Mouse (Mus musculus) frontal cortex, postnatal 10 days (tissue): Measurements from ENCODE around the gene Fcrl5.
"Not testable (repeated sequence)": the region's sequence is repeated elsewhere in the genome, so short reads cannot be mapped to it uniquely, and the experiment has no call there.

Experiments
- DNase-seq, 2 experiments: peaks; one replicate each; pipeline ENCODE4 v3.0.0; 2022; ENCODE audit warnings: low spot score in 2 of 2, mixed read lengths in 1 of 2

Gene Fcrl5

DNA sequence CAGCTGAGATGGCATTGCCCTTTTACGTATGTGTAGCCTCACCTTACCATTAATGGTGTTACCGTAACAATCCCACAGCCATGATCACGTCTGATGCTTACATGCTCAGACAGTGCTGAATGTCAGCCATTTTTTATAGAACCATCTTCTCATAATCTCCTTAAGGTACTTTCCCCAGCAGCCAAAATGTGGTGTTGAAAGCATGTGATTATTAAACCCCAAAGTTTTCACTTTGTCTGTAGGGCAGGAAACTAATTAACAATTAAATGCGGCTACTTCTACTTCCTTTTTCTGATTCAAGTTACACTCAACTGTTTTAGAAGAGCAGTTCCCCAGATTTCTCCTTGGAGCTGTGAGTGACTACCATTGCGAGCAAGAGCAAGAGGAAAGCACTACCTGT lies at the start of gene Fcrl5:
Fcrl5 (plus strand) TSS at position 295 of the 400 bp plus-strand sequence.
- no peak for DNase-seq

- DNase-seq: no peak
Observed at GRCm38 (mm10) chr3:87390935-87391334, 44.6 kb upstream of the Fcrl5 start.

GRCm38 (mm10) chr3:87398809-87399208 lies 36.8 kb upstream of the Fcrl5 start:
- DNase-seq: no peak

GRCm38 (mm10) chr3:87399906-87400305 lies 35.7 kb upstream of the Fcrl5 start:
- no peak for DNase-seq

GRCm38 (mm10) chr3:87401321-87401720 lies 34.3 kb upstream of the Fcrl5 start:
- no peak for DNase-seq

- no peak for DNase-seq
Observed at GRCm38 (mm10) chr3:87408171-87408570, 27.4 kb upstream of the Fcrl5 start.

GRCm38 (mm10) chr3:87409196-87409935 lies 26.2 kb upstream of the Fcrl5 start:
- DNase-seq: no peak

DNA sequence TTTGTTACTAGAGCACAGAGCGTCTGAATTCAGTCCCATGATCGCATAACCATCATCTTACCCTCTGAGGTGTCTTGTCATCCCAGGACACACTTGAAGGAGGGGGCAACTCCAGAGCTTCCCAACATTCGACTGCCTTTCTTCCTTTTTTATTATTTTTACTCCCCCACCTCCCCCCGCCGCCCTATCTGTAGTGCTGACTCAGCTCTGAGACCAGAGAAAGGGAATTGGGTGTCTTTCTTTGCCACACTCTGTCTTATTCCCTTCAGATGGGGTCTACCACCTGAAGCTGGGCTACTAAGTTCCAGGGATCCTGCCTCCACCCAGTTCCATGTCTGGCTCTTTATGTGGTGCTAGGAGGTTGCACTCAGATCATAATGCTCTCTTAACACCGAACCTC lies 25.0 kb upstream of the Fcrl5 start:
- DNase-seq: no peak

GRCm38 (mm10) chr3:87411150-87411549 lies 24.4 kb upstream of the Fcrl5 start:
- DNase-seq: peak in 1 of 2 experiments; percentile 8

GRCm38 (mm10) chr3:87420645-87421044 lies 14.9 kb upstream of the Fcrl5 start:
- DNase-seq: no peak

- DNase-seq: no peak
Observed at GRCm38 (mm10) chr3:87422386-87422910, 13.1 kb upstream of the Fcrl5 start.

GRCm38 (mm10) chr3:87440586-87440985 lies 5.0 kb downstream of the Fcrl5 start:
- DNase-seq: peak in 1 of 2 experiments; percentile 15

DNA sequence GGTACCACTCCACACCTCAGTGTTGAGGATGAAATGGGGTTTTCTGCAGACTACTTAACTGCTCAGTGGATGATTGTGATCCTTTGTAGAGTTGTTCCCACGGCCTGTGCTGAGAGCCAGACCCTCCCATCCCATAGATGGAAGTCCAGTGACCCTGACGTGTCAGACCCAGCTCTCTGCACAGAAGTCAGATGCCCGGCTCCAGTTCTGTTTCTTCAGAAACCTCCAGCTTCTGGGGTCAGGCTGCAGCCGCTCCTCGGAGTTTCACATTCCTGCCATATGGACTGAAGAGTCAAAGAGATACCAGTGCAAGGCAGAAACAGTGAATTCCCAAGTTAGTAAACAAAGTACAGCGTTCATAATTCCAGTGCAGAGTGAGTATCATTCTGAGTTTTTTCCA lies 8.4 kb downstream of the Fcrl5 start:
- DNase-seq: no peak

- DNase-seq: no peak
Observed at GRCm38 (mm10) chr3:87465454-87465853, 29.9 kb downstream of the Fcrl5 start.

DNA sequence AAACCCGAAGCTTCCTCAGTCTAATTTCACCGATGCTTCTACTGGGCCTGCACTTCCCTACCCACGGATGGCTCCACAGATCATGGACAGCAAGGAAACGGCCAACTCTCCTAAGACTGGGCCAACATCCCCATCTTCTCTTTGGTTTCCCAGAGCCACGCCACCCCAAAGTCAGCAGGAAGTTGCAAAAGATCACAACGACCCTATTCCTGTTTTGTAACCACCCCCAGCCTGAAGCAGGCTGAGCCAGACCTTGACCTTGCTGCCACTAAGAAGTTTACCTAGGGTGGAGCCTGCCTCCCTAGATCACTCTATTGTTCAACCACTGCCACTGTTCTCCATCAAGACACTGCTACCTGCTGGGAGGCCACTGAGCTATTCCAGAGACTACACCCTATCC lies 31.4 kb downstream of the Fcrl5 start:
- no peak for DNase-seq

DNA sequence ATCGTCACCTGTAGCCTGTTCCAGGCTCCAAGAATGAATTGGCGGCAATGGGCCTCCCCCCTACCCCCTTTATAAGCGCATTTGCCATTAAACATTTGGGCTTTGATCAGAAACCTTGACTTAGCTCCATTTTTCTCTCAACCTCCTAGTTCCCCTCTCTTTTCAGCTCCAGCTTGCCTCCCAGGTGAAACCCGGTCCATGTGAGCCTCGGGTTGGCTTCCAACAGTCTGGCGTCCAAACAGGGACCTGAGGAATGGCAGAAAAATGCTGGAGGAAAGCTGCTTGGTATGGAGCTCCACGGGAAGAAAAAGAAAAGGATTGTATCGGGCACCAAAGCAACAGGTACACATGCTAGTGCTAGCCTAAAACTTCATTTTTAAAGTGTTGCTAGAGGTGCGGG lies 31.8 kb downstream of the Fcrl5 start:
- DNase-seq: no peak

GRCm38 (mm10) chr3:87477948-87478347 lies 42.4 kb downstream of the Fcrl5 start:
- DNase-seq: not testable (repeated sequence)

- not testable (repeated sequence) for DNase-seq
Observed at GRCm38 (mm10) chr3:87478596-87478995, 43.0 kb downstream of the Fcrl5 start.

- DNase-seq: not testable (repeated sequence)
Observed at GRCm38 (mm10) chr3:87479230-87479629, 43.7 kb downstream of the Fcrl5 start.

- DNase-seq: no peak
Observed at GRCm38 (mm10) chr3:87487392-87487791, 51.8 kb downstream of the Fcrl5 start.

DNA sequence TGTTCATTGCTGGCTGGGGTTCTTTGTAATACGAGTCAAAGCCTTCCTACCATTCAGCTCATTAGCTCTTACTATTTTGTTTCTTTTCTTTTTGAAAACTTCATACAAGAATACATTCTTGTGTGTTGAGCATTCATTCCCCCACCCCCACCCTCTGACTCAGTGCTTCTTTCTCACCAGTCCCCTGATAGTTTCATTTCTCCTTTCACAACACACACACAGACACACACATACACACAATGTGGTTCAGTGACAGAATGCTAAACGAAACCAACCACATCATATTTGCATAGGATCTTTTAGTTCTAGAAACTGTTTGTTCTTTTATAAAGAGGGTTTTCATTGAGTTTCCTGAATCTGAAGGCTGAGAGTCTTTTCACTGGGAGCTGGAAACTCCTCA lies 52.3 kb downstream of the Fcrl5 start:
- no peak for DNase-seq

GRCm38 (mm10) chr3:87498266-87498665 lies 62.7 kb downstream of the Fcrl5 start:
- DNase-seq: no peak

DNA sequence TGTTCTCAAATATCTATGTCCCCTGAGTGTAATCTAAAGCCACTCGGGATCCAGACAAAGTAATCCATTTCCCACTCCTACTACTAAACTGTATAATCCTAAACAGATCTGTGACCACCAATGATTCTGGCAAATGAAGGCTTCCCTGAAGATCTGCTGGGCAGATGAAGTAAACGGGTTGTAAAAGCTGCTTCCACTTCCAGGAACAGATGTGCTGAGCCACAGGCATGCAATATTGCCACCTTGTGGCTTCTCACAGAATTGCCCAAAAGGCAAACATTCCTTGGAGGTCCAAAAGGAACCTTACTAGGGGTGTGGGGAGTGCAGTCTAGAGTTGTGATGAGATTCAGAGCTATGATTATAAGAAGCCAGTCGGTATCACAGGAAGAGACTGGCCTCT lies 63.5 kb downstream of the Fcrl5 start:
- peak in 1 of 2 experiments; percentile 76 for DNase-seq
